Mouse (Mus musculus) olfactory bulb, adult 2 months (tissue): ENCODE measurements around the gene Uck1.

Experiments
- CTCF ChIP-seq: fragments of 200-500 bp; IDR thresholded peaks from 2 replicates; pipeline ENCODE4 v1.5.1; 2012; ENCODE audit warnings: low read depth, mild to moderate bottlenecking, low read length, moderate library complexity; ENCODE audit not compliant: insufficient read depth
- POLR2A ChIP-seq: fragments of 200-500 bp; IDR thresholded peaks from 2 replicates; pipeline ENCODE4 v1.6.1; 2012; ENCODE audit warnings: mild to moderate bottlenecking, low read depth, low read length, moderate library complexity; ENCODE audit not compliant: insufficient read depth

DNA sequence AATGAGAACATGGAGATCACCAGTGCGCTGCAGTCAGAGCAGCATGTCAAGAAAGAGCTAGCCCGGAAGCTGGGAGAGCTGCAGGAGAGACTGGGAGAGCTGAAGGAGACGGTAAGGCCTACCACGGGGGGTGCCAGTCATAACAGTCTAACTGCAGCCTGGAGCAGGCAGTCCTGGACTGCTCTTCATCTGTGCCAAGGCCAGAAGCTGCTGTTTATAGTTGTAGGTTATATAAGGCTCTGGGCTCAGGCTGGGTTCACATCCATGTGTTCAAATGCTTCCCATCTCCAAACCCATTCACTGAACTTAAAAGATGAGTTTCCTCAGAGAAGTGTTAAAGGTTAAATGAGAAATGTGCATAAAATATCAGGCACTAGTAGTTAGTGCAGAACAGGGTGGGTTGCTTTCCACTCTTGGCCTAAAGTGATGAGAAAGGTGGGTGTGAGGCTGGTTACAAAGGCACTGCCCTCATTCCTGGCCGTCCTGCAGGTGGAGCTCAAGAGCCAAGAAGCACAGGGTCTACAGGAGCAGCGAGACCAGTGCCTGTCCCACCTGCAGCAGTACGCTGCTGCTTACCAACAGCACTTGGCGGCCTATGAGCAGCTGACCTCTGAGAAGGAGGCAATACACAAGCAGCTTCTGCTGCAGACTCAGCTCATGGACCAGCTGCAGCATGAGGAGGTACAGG is 44.3 kb upstream of the Uck1 start:
- no peak for TF ChIP-seq POLR2A
- peak; percentile 60; the same call in 1 of the 2 replicates for TF ChIP-seq CTCF
